Mouse (Mus musculus): ENCODE data around the gene Tmem43.

Gene Tmem43

DNA sequence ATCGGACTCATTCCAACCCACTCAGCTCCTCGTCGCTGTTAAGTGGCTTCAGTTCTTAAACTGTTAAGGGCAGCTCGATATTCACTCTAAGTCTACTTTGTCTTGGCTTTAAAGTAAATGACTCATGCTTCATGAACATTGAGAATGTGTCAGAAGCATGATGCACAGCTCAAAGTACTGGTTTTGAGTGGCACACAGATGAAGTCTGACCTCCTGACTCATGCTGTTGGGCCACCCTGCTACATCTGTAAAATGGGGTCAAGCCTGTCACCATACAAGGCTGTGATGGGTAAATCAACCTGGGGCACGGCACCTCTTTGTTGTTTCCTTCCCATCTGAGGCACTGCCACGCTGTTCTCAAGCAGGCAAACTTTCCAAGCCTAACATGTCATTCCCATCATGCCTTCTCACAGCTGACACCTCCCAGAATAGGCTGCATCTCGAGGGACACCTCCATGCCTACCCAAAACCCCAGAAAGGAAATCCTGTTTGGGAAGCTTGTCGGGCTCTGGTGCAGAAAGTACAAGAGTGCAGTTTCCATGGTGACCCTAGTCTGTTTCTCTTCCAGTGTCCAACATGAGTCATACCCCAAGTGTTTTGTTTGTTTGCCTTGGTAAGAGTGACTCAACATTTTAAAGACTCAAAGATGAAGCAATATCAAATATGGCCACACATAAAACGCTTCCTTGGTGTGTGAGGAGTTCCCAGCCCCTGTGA, 15.2 kb downstream of the Tmem43 start:
- WGBS: 40% methylated on average over 9 of the region's 9 CpGs

- 47% methylated on average over 10 of the region's 10 CpGs for WGBS
These were observed 16.4 kb downstream of the Tmem43 start for GRCm38 (mm10) chr6:91489872-91490271.

GRCm38 (mm10) chr6:91491004-91491403, 17.5 kb downstream of the Tmem43 start:
- WGBS: 81% methylated on average over 6 of the region's 6 CpGs

GRCm38 (mm10) chr6:91493053-91493452, 19.6 kb downstream of the Tmem43 start:
- WGBS: 77% methylated on average over 10 of the region's 10 CpGs

DNA sequence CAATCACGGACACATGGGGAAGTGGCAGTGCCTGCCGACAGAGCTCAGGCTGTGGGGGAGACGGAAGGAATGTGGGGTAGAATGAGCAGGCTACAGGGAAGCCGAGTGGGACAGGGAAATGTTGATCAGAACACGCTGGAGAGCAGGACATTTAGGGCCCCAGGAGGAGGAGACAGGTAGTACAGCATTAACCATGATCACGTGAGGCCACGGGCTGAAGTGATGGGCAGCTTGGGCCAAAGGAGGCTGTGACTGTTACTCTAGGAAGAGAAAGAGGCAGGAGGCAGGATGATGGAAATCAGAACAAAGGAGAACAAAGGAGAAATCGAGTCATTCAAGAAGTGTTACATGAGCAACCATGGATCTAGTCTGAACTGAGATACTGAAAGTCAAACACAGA, 21.0 kb downstream of the Tmem43 start:
- 88% methylated on average over 8 of the region's 8 CpGs for WGBS

GRCm38 (mm10) chr6:91503302-91503701, 29.8 kb downstream of the Tmem43 start:
- WGBS: 97% methylated on average over 1 of the region's 1 CpGs

DNA sequence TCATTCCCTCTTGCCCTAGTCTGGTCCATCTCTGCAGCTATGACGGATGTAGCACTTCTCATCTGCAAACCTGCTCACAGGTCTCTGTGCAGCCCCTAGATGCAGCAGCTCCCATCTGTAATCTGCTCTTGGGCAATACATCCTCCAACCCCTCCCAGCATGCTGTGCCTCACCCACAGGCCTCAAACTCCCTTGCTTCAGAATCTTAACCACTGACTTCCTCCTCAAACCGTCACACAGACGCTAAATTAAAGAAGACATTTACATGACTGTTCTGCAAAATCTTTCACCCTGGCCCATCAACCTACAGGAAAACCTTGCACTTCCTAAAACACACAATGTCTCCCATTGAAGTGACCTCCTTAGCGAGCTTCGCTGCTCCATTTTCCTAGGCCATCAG, 32.5 kb downstream of the Tmem43 start:
- 90% methylated on average over 5 of the region's 5 CpGs for WGBS

- 87% methylated on average over 3 of the region's 3 CpGs for WGBS
These were observed 34.5 kb downstream of the Tmem43 start for GRCm38 (mm10) chr6:91508041-91508440.

- 42% methylated on average over 7 of the region's 7 CpGs for WGBS
These were observed 35.8 kb downstream of the Tmem43 start for GRCm38 (mm10) chr6:91509326-91509725.

- WGBS: 79% methylated on average over 10 of the region's 10 CpGs
These were observed 36.7 kb downstream of the Tmem43 start for GRCm38 (mm10) chr6:91510211-91510610.

DNA sequence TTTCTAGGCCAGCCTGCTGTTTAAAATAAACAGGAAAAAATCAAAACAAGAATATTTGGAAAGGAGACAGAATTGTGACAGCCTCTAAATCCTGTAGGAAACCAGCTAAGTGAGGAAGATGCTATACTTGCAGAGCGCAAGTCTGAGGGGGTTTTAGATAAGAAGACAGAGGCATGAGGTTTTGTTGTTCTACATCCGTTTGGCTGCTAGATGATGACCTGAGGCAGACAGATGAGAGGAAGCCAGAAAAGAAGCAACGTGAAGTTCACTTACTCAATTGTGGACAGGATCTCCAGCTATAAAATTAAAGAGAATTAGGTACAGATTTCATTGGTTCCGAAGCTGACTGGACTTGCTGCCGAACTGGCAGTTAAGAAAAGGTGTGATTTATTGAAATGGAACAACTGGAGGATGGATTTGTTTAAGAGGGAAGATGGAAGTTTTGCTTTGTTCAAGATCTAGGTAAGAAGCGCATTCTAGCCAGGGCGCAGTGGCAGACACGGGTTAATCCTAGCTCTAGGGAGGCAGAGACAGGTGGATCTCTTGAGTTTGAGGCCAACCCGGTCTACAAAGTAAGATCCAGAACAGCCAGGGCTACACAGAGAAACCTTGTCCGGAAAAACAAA, 41.3 kb downstream of the Tmem43 start:
- WGBS: 30% methylated on average over 10 of the region's 10 CpGs

GRCm38 (mm10) chr6:91515545-91516449, 42.3 kb downstream of the Tmem43 start, which contains the start of the genes Xpc and Lsm3:
TSS of gene Xpc (minus strand) at chr6:91515888.
TSS of gene Lsm3 (plus strand) at chr6:91515928.
- under 1% methylated on average over 80 of the region's 80 CpGs for WGBS

DNA sequence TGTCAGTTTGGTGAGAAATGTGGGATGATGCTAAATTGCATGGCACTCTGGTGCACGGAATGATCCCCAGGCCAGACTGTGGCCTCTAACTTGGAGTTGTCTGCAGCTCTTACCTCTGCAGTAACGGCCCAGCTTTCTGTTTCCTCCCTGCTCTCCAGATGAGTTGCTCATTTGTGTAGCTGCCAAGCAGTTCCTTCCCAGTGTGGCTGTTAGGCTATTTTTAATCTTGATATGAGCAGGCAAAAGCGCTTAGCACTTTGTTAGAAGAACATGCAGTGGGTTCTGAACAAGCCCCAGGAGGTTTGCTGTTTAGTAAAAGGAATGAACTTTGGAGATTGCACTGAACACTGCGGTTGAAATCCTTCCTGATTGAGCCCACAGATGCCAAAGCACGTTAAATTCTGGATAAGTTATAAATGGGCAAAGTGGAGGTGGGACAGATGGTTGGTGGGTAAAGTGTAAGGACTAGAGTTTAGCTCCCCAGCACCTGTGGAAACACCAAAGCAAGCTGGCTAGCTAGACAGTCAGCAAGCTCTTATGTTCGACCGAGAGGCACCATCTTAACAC, 45.0 kb downstream of the Tmem43 start:
- WGBS: 49% methylated on average over 7 of the region's 7 CpGs

GRCm38 (mm10) chr6:91522816-91523215, 49.3 kb downstream of the Tmem43 start:
- 91% methylated on average over 5 of the region's 5 CpGs for WGBS

GRCm38 (mm10) chr6:91525544-91525943, 52.0 kb downstream of the Tmem43 start:
- WGBS: 89% methylated on average over 4 of the region's 4 CpGs

GRCm38 (mm10) chr6:91527227-91527860, 53.8 kb downstream of the Tmem43 start:
- WGBS: 33% methylated on average over 5 of the region's 5 CpGs

DNA sequence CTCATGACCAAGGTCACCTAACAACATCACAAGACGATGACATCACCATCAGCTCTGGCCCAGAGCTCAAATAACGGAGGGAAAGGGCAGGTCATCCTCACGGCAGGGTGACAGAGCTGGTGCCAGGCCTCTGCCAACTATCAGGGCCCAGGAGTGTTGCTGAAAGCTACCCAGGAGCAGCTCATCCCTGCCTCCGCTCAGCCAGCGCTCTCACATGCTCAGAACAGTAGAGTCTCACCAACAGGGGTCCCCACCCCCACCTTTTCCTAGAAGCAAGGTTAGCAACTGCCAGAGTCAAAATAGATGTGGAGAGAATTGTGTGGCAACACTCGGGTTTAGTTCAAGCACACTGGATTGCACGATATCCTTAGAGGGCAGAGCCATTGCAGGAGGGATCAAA, 54.8 kb downstream of the Tmem43 start:
- 87% methylated on average over 7 of the region's 7 CpGs for WGBS

- 96% methylated on average over 8 of the region's 8 CpGs for WGBS
These were observed 57.2 kb downstream of the Tmem43 start for GRCm38 (mm10) chr6:91530673-91531072.

DNA sequence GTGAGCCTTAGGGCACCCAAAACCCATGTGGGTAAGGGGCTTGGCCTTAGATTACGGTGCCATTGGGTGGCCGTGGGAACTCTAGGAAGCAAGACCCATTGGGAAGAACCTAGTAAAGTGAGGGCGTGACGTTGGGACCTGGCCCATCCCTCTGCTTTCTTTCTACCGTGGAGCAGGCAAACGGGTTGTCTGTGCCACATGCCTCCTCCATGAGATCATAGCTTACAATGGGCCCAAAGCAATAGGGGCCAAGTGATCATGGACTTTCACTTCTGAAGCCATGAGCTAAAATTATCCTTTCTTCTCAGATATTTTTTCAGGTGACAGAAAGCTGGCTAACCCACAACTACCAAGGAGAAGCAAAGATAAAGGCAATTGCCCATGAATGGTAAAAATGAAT, 57.8 kb downstream of the Tmem43 start:
- 77% methylated on average over 6 of the region's 6 CpGs for WGBS

DNA sequence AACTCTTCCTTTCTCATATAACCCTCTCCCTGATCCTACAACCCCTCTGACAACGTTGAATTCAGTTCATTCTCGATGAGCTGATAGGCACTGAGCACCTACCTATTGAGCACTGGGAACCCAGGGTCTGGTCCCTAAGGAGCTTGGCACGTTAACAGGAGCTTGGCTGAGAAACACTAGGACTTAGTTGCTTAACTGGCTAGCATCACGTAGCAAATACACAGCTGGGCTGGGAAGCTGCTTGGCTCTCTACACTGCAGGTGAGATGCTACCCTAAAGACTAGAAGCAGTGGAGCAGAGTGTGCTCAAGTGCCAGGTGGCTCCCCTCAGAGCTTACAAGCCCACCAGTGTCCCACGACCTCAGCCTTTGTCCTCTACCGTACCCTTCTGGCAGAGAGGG, 59.2 kb downstream of the Tmem43 start:
- WGBS: 72% methylated on average over 6 of the region's 6 CpGs

DNA sequence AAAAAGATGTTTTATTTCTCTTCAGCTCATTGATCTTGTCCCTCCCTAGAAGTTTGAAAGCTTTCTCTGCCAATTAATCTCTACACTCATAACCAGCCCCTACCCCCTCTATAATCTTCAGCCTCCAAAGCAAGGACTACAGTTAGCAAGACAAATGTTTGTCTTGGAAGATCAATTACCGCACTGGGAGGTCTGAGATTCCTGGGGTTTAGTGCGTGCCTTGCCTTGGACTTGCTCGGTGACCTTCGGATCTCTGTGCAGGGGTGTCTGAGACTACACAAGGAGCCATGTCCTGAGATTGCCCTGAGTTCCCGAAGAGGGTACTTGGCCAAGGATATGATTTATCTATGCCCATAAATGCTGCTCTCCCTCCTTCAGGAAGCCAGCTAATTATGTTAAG, 59.9 kb downstream of the Tmem43 start:
- 76% methylated on average over 5 of the region's 5 CpGs for WGBS

GRCm38 (mm10) chr6:91533771-91534170, 60.3 kb downstream of the Tmem43 start:
- 40% methylated on average over 2 of the region's 2 CpGs for WGBS
